Mouse (Mus musculus) c-Kit-positive CD71-negative TER-119-negative erythroid progenitor cells, embryonic 14.5 days (primary cell): Measurements from ENCODE around the gene Actc1.

Source experiments
- DNase-seq: peaks from one replicate; pipeline ENCODE4 v3.0.0-alpha.2; 2013; ENCODE audit warnings: low read depth

Actc1 gene

DNA sequence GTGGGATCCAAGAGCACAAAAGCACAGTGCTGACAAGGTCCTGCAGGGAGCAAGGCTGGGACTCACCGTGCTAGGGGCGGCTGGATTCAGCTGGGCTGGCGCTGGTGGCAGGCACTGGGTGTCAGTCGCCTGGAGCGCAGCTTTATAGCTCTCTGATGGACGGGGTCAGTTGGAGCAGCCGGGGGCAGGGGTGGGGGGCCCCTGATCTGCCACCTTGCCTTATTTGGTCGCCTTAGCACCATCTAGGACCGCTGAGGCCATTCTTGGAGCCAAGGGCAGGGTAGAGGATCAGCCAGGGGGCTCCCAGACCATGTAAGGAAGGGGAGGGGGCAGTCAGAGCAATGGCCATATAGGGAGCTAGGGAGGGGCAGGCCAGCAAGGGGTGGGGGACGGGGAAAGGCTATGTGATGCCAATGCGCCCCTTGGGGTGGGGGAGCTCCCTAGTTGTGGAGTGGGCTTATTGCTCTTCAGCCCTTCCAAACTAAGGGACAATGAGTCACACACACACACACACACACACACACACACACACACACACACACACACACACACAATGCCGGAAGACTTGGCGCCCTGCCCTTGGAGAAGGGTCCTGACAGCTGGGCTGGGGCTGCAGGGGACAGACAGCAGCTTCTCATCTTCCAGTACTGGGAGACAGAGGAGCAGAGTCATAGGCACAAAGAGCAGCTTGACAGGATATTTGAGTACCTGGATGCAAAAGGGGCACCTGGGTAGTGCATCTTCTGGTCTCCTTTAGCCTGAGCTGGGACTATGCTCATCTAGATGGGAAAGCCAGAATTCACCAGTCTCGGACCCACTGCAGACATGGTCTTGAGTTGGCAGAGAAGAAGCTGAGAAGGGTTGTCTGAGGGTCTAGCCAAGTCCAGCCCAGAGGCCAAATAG is at the start of gene Actc1:
Gene Actc1 (minus strand): TSS at position 853 of the 903 bp plus-strand sequence.
- DNase-seq, result no peak

GRCm38 (mm10) chr2:114102471-114102870 is 49.1 kb upstream of the Actc1 start:
- no peak for DNase-seq

- DNase-seq, result no peak
Observed at GRCm38 (mm10) chr2:114100834-114101233, 47.5 kb upstream of the Actc1 start.

DNA sequence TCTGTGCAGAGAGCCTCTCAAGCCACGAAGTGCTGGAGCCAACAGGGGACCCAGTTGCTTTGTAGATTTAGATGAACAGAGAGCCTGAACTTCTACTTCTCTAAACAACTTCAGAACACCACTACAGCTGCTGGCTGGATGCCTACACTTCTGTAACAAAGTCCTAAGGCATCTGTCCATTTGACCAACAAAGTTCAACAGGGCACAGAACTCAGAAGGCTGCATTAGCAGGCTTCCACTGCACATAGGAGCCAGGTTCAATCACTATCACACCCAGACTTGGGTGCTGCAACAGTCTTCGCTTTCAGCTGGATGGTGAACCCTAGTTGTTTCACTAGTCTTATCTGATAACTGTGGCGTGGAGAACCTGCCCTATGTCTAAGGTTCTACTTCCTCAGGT is 46.5 kb upstream of the Actc1 start:
- no peak for DNase-seq

DNA sequence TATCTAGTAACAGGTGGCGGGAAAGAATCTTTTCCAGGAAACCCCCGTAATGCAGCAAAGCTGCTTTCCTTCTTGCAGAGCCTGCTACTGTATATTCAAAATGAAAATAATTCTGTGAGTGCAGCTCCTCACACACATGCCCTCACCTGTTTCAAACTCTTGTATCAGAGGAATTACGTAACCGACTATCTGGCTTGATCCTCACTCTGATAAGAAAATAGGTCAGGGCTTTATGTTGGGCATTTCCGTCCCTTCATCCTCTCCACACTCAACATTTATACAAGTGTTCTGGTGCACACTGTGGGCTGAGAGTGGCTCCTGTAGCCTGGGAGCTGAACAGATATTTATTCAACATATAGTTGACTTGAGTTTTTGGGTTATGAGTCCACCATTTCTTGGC is 45.8 kb upstream of the Actc1 start:
- no peak for DNase-seq

- DNase-seq, result no peak
Observed at GRCm38 (mm10) chr2:114097627-114098026, 44.3 kb upstream of the Actc1 start.

- no peak for DNase-seq
Observed at GRCm38 (mm10) chr2:114096570-114096969, 43.2 kb upstream of the Actc1 start.

- no peak for DNase-seq
Observed at GRCm38 (mm10) chr2:114095348-114095747, 42.0 kb upstream of the Actc1 start.

DNA sequence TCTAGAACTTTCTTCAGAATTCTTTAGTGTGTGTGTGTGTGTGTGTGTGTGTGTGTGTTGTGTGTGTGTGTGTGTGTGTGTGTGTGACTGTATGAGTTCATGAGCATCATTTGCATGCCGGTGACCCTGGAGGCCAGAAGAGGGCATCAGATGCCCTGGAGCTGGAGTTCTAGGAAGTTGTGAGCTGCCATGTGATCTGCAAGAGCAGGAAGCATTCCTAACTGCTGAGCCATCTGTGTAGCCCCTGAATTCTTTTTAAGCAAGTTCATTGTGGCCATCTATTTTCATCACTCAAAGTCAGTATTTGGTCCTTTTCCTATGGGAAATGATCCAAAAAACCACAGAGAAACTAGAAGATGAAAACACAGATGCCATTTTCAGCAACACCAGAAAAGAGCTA is 41.3 kb upstream of the Actc1 start:
- DNase-seq, result no peak

DNA sequence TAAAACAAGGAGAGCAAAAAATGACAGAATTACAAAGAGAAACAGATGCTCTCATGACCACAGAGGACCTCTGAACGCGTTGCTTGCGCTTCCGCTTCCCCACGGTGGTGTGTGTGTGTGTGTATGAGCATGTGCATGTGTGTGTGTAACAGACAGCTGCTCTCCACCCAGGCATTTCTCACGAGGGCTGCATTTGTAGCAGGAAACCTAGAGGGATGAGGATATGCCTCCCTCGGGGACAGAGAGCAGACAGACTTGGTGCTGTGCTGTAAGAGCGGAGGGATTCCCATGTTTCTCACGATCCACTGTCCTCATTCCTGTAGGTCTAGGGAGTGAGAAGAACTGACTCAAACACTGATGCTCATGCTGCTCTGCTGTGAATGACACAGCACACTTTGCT is 40.2 kb upstream of the Actc1 start:
- DNase-seq, result no peak

- no peak for DNase-seq
Observed at GRCm38 (mm10) chr2:114089862-114090261, 36.5 kb upstream of the Actc1 start.

- no peak for DNase-seq
Observed at GRCm38 (mm10) chr2:114087271-114087670, 33.9 kb upstream of the Actc1 start.

DNA sequence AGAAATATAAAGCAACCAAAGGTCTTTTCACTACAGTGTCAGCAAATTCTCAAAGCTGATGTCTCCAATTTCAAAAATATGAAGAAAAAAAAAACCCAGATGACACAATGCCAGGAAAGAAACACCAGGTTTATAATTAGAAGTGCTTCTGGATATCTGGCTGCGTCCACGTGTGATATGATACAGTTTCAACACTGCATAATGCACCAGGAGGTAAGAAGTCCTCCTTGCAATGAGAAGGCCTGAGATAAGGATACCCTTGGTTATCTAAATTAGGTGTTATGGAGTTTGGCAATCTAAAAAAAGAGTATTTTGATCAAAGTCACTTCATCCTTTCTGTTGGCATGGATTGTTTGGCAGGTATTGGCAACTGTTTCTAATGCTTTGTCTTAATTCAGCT is 18.5 kb upstream of the Actc1 start:
- DNase-seq, result no peak

DNA sequence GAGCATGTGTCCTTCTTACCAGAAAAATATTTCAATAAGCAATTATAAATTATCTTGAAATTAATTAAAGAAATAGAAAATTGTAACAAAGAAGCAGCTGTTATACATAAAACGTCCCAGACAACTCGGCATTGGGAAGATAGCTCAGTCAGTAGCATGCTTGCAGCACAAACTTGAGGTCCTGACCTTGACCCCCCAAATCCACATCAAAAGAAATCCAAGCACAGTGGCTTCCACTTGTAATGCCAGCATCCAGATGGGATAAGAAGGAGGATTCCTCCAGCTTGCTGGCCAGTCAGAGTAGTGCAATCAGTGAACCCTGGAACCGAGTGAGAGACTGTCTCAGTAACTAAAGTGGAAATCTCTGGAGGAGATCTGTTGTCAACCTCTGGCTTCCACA is 12.9 kb upstream of the Actc1 start:
- DNase-seq, result no peak

GRCm38 (mm10) chr2:114064004-114064403 is 10.7 kb upstream of the Actc1 start:
- no peak for DNase-seq

DNA sequence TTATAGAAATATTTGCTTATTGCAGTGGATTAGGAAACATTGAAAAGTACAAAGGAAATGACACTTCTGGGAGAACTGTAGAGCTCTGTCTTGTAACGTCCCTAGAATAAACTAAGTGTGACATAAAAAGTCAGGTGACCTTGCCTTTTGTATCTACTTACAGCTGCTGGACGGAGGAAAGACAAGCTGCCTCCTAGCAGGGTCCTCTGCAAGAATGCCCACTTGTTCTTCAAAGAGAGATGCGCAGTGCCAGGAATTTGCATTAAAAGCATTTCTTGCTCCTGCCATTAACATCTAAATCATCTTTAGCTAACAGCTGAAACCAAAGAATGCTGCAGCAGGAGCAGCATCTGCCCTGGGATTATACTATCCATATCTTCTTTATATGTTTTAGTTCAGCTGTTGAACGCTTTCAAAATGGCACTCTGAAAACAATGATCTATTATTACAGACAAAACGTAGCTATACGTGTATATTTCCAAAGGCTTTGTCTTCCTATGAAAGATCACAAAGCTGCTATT is 6.8 kb upstream of the Actc1 start:
- DNase-seq, result no peak

DNA sequence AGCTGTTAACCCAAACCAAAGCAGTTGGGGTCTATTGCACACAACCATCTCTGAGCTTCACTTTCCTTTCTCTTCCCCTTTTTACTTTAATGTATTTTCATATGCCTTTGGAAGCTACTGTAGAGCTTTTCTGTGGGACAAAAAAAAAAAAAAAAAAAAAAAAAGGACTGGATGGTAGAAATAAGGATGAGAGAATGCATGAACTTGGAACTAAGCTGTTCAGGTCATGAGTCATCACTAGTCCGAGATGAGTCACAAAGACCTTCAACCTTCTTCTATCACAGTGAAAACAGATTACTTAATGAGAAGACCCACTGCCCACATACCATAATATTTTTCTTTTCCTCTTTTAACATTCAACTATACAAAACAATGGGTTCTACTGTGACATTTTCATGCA is 6.3 kb upstream of the Actc1 start:
- no peak for DNase-seq

- DNase-seq, result no peak
Observed at GRCm38 (mm10) chr2:114058226-114058796, 5.0 kb upstream of the Actc1 start.

DNA sequence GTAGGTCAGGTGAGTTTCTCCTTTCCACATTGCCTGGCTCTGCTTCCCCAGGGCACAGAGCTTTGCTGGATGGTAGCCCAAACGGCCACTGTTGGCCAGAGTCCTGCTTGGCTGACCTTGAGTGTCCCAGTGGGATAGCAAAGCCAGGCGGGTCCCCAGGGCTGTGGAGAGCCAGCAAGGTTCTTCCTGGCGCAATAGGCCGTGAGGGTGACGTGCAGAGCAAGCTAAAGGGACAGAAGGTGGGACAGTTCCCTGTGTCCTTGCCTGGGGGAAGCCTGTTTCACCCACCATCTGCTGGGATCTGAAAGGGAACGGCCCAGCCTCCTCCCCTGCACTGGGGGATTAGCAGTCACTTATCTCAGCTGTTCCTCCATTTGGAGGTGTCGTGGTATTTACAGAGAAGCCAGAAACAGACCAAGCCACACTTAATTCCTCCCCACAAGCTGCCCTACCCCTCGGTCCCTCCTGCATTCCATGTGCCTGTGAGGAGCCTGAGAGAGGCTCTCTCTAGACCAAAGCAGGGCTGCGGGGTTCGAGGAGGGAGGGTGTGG is 4.0 kb upstream of the Actc1 start:
- DNase-seq, result no peak

- DNase-seq, result no peak
Observed at GRCm38 (mm10) chr2:114054129-114054528, 781 bp upstream of the Actc1 start.

DNA sequence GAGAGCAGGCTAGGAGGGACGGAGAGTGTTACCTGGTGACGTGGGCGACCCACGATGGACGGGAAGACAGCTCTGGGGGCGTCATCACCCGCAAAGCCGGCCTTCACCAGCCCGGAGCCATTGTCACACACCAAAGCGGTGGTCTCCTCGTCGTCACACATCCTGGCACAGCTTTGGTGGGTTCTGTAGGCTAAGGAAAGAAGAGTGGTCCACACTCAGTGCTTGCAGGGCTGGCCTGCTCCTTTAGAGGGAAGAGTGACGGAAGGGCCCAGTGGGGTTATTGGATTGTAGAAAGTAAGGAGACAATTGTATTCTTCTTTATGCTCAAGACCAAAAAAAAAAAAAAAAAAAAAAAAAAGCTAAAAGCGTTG is 1.5 kb downstream of the Actc1 start:
- DNase-seq, result no peak

DNA sequence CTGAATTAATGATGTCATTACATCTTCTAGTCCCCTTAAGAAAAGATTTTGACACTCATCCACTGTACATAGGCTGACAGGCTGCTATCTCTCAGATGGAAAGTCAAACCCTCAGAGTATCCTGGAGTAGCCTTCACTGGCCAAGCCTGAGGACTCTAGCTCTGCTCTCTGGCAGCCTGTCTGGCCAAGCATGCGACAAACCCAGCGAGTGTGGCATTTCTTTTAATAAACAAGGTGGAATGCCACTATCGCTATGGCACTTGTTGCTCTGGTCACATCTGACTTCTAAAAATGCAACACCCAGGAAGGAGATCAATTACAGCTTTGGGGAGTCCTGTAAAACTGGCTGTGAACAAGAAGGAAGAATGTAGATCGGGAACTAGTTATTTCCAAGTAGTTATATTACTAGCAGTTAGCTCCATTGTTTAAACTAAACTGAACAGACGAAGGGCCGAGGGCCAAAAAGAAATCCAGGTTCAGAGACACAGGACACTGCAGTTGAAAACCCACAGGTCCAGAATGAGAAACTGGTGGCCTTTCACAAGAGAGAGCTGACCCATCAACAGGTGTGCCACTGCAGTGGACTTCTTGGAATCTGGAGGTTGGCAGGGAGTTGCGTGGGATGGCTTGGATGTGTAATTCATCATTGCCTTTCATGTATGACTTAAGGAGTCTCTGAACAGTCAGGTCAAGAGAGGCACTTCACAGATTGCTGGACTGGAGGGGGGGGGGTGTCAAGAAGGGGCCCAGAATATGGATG is 2.1 kb downstream of the Actc1 start:
- no peak for DNase-seq
